Mouse (Mus musculus) bone marrow, adult 2 months (tissue): ENCODE measurements around the gene Veph1. TPM values are rescaled to one million over a fixed set of nuclear protein-coding genes. Genes with fewer than 3 reads are reported as not detected.

ENCODE experiments used
- H3K27ac ChIP-seq: fragments of 200-500 bp; 2 replicates; pipeline ENCODE4 v1.5.1; 2012; ENCODE audit warnings: low read depth, mild to moderate bottlenecking, control low read depth, inconsistent platforms, low read length; ENCODE audit not compliant: control insufficient read depth, poor library complexity, insufficient read depth
- H3K4me1 ChIP-seq: fragments of 200-500 bp; 2 replicates; pipeline ENCODE4 v1.6.1; 2011; ENCODE audit warnings: low read length; ENCODE audit not compliant: control insufficient read depth, insufficient read depth
- H3K4me3 ChIP-seq: fragments of 200-500 bp; replicated peaks from 2 replicates; pipeline ENCODE3; 2011; ENCODE audit warnings: mild to moderate bottlenecking, low read depth, low read length, control low read depth; ENCODE audit not compliant: control insufficient read depth
- CTCF ChIP-seq: fragments of 200-500 bp; IDR thresholded peaks from 2 replicates; pipeline ENCODE4 v1.5.1; 2011; ENCODE audit warnings: low read length, control low read depth; ENCODE audit not compliant: control insufficient read depth, insufficient read depth
- POLR2A ChIP-seq: fragments of 200-500 bp; IDR thresholded peaks from 2 replicates; pipeline ENCODE4 v1.6.1; 2011; ENCODE audit warnings: low read depth, mild to moderate bottlenecking, control low read depth, low read length, borderline replicate concordance; ENCODE audit not compliant: control insufficient read depth
- WGBS: fragments of 180-500 bp; shearing (Covaris S2); methylation state at CpG from one replicate; pipeline ENCODE4 v1.1.7; 2018; 5-methylcytosine and 5-hydroxymethylcytosine counted together
- polyA plus RNA-seq: library from polyadenylated mRNA; stranded (reverse); fragments of >200 nt; gene quantifications from 2 replicates; pipeline ENCODE4 v1.2.4, GENCODE M21; 2011; ENCODE audit warnings: low replicate concordance; ENCODE audit not compliant: missing spikeins, insufficient read depth, insufficient read length

Gene Veph1
- polyA plus RNA-seq, 1 experiment = 1.00 TPM

- TF ChIP-seq POLR2A (no peak), CTCF (no peak)
- H3K27ac ChIP-seq = no peak overlapping the region
- H3K4me1 ChIP-seq = no peaks in the 10 kb centered on the region; the same call in 1 of the 2 replicates
- 52% methylated on average over 4 of the region's 4 CpGs for WGBS
- no peak overlapping the region for H3K4me3 ChIP-seq
Measured at GRCm38 (mm10) chr3:66080631-66081362, 215.8 kb downstream of the Veph1 start.

GRCm38 (mm10) chr3:66079886-66080285 is 216.8 kb downstream of the Veph1 start:
- TF ChIP-seq CTCF (no peak), POLR2A (no peak)

GRCm38 (mm10) chr3:66078898-66079537 is 217.6 kb downstream of the Veph1 start:
- 86% methylated on average over 6 of the region's 6 CpGs for WGBS
- no peaks in the 10 kb centered on the region; the same call in 1 of the 2 replicates for H3K4me1 ChIP-seq
- no peak for TF ChIP-seq POLR2A
- no peak for TF ChIP-seq CTCF
- H3K27ac ChIP-seq = no peak overlapping the region
- no peak overlapping the region for H3K4me3 ChIP-seq

More at GRCm38 (mm10) chr3:66079886-66080285, 216.8 kb downstream of the Veph1 start:
- Histone ChIP-seq H3K4me3 (no peak overlapping the region), H3K27ac (no peak overlapping the region), H3K4me1 (no peaks in the 10 kb centered on the region; the same call in 1 of the 2 replicates)
- 74% methylated on average over 4 of the region's 4 CpGs for WGBS

GRCm38 (mm10) chr3:66078026-66078721 is 218.5 kb downstream of the Veph1 start:
- WGBS = 58% methylated on average over 23 of the region's 23 CpGs

GRCm38 (mm10) chr3:66070274-66070673 is 226.4 kb downstream of the Veph1 start:
- no peak overlapping the region for H3K27ac ChIP-seq
- H3K4me3 ChIP-seq = no peak overlapping the region
- WGBS = 81% methylated on average over 1 of the region's 1 CpGs
- no peaks in the 10 kb centered on the region for H3K4me1 ChIP-seq
- no peak for TF ChIP-seq CTCF
- TF ChIP-seq POLR2A = no peak

More at GRCm38 (mm10) chr3:66078026-66078721, 218.5 kb downstream of the Veph1 start:
- TF ChIP-seq POLR2A (no peak), CTCF (no peak)
- Histone ChIP-seq H3K4me3 (no peak overlapping the region), H3K27ac (no peak overlapping the region), H3K4me1 (no peaks in the 10 kb centered on the region; the same call in 1 of the 2 replicates)

GRCm38 (mm10) chr3:66063881-66064280 is 232.8 kb downstream of the Veph1 start:
- WGBS = 39% methylated on average over 6 of the region's 6 CpGs

GRCm38 (mm10) chr3:66056912-66057311 is 239.7 kb downstream of the Veph1 start:
- TF ChIP-seq CTCF (no peak), POLR2A (no peak)
- Histone ChIP-seq H3K27ac (no peak overlapping the region), H3K4me1 (no peaks in the 10 kb centered on the region), H3K4me3 (no peak overlapping the region)
- WGBS = 90% methylated on average over 16 of the region's 16 CpGs

More at GRCm38 (mm10) chr3:66063881-66064280, 232.8 kb downstream of the Veph1 start:
- no peak overlapping the region for H3K27ac ChIP-seq
- H3K4me3 ChIP-seq = no peak overlapping the region
- no peaks in the 10 kb centered on the region for H3K4me1 ChIP-seq
- TF ChIP-seq CTCF (no peak), POLR2A (no peak)

- Histone ChIP-seq H3K27ac (no peak overlapping the region), H3K4me1 (no peaks in the 10 kb centered on the region), H3K4me3 (no peak overlapping the region)
- TF ChIP-seq POLR2A (no peak), CTCF (no peak)
- 66% methylated on average over 7 of the region's 7 CpGs for WGBS
Measured at GRCm38 (mm10) chr3:66055652-66056051, 241.0 kb downstream of the Veph1 start.
